18 mouse cellular contexts compared by ENCODE assay signal in the genomic region with DNA sequence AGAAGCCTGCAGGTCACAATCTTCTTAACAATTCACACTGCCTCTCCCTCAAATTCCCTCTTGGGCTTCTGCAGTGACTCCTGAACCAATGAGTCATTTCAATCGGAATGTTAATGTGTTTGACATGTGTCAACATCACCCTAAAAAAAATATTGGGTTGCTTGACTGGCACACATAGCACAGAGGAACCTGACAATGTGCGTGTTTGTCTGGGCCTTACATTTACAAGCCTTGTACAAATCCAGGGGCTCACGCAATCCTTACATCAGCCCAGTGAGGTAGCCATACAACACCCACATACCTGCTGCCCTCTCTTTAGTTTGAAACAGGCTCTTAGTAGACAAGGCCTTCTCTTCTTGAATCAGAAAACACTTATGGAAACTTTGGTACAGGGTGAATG.
A peak's percentile ranks its signal among the peaks of the same experiment; 100 is the strongest.
DNase-seq lines count a peak whose midpoint lies in the region; ATAC-seq and TF ChIP-seq lines count a peak whose summit lies in the region.
"Had no signal": no experiment of that assay in that cellular context is flagged by ENCODE, and none has a peak within 500 bp of the region (broad histone marks: within the 10 kb centered on the region; RNA-seq: fewer than 3 reads in every experiment).

No protein-coding gene starts in this region.

- H3K4me3 ChIP-seq in lung, embryonic 14.5 days (ENCODE audit: low read depth, low read length) = no peak overlapping the region
- H3K4me3 ChIP-seq in stomach, embryonic 16.5 days (replicated peaks; ENCODE audit: low read length) = no peak overlapping the region
- H3K4me3 ChIP-seq in midbrain, embryonic 10.5 days = no peak overlapping the region
- H3K4me3 ChIP-seq: embryonic facial prominence, embryonic 15.5 days; erythroblast, embryonic 14.5 days; forebrain, embryonic 15.5 days; heart, embryonic 12.5 days; hindbrain, embryonic 10.5 days had no signal

- no peak overlapping the region for H3K9ac ChIP-seq in lung, embryonic 14.5 days
- H3K9ac ChIP-seq in stomach, embryonic 16.5 days (ENCODE audit: low read length) = no peak overlapping the region
- H3K9ac ChIP-seq: embryonic facial prominence, embryonic 15.5 days; forebrain, embryonic 15.5 days; heart, embryonic 12.5 days; hindbrain, embryonic 14.5 days had no signal

- peak; percentile 90 for ATAC-seq in lung, embryonic 14.5 days (ENCODE audit: insufficient read depth)
- peak; percentile 47; the same call in 1 of the 2 replicates for ATAC-seq in stomach, embryonic 16.5 days (ENCODE audit: insufficient read depth, low FRiP score)
- ATAC-seq: forebrain, embryonic 15.5 days had no signal

- H3K36me3 ChIP-seq in lung, embryonic 14.5 days (ENCODE audit: insufficient read depth) = no peaks in the 10 kb centered on the region
- H3K36me3 ChIP-seq in stomach, embryonic 16.5 days (ENCODE audit: control insufficient read depth, insufficient read depth, low read length) = no peaks in the 10 kb centered on the region
- no peaks in the 10 kb centered on the region for H3K36me3 ChIP-seq in midbrain, embryonic 10.5 days
- H3K36me3 ChIP-seq: embryonic facial prominence, embryonic 15.5 days; forebrain, embryonic 15.5 days; heart, embryonic 12.5 days; hindbrain, embryonic 10.5 days had no signal

- H3K27ac ChIP-seq in lung, embryonic 14.5 days (ENCODE audit: low read depth) = no peak overlapping the region
- H3K27ac ChIP-seq in stomach, embryonic 16.5 days (ENCODE audit: low read length) = no peak overlapping the region
- H3K27ac ChIP-seq in midbrain, embryonic 10.5 days (replicated peaks) = no peak overlapping the region
- H3K27ac ChIP-seq: embryonic facial prominence, embryonic 15.5 days; forebrain, embryonic 15.5 days; hindbrain, embryonic 10.5 days; hindbrain, embryonic 14.5 days had no signal

- 64% methylated on average over 3 of the region's 3 CpGs for WGBS in lung, embryonic 14.5 days
- WGBS in stomach, embryonic 16.5 days = 58% methylated on average over 3 of the region's 3 CpGs
- 94% methylated on average over 3 of the region's 3 CpGs for WGBS in midbrain, embryonic 10.5 days

- no peaks in the 10 kb centered on the region for H3K9me3 ChIP-seq in lung, embryonic 14.5 days (ENCODE audit: low read depth, low read length)
- no peaks in the 10 kb centered on the region for H3K9me3 ChIP-seq in stomach, embryonic 16.5 days (replicated peaks; ENCODE audit: control insufficient read depth, low read length)
- H3K9me3 ChIP-seq in midbrain, embryonic 10.5 days (replicated peaks) = no peaks in the 10 kb centered on the region
- H3K9me3 ChIP-seq: embryonic facial prominence, embryonic 15.5 days; forebrain, embryonic 15.5 days; heart, embryonic 12.5 days; hindbrain, embryonic 10.5 days had no signal

- H3K27me3 ChIP-seq in lung, embryonic 14.5 days (ENCODE audit: insufficient read depth, low read length) = no peaks in the 10 kb centered on the region
- H3K27me3 ChIP-seq in stomach, embryonic 16.5 days (ENCODE audit: control insufficient read depth, insufficient read depth, low read length) = peaks cover 5% of the 10 kb centered on the region; the same call in 1 of the 2 replicates
- no peaks in the 10 kb centered on the region for H3K27me3 ChIP-seq in midbrain, embryonic 10.5 days (ENCODE audit: low read depth, poor library complexity, severe bottlenecking)
- H3K27me3 ChIP-seq: embryonic facial prominence, embryonic 15.5 days; forebrain, embryonic 15.5 days; heart, embryonic 12.5 days had no signal

- no peak overlapping the region for H3K4me2 ChIP-seq in lung, embryonic 14.5 days
- no peak overlapping the region for H3K4me2 ChIP-seq in stomach, embryonic 16.5 days (ENCODE audit: low read depth, low read length)
- H3K4me2 ChIP-seq: embryonic facial prominence, embryonic 15.5 days; forebrain, embryonic 15.5 days; heart, embryonic 12.5 days; hindbrain, embryonic 14.5 days had no signal

- H3K4me1 ChIP-seq in lung, embryonic 14.5 days (ENCODE audit: insufficient read depth) = no peaks in the 10 kb centered on the region
- no peaks in the 10 kb centered on the region for H3K4me1 ChIP-seq in stomach, embryonic 16.5 days (ENCODE audit: control insufficient read depth, insufficient read depth, low read length)
- no peaks in the 10 kb centered on the region for H3K4me1 ChIP-seq in midbrain, embryonic 10.5 days
- H3K4me1 ChIP-seq: forebrain, embryonic 15.5 days; heart, embryonic 12.5 days; hindbrain, embryonic 10.5 days had no signal

- DNase-seq in lung, embryonic 14.5 days = peak; percentile 39
- DNase-seq in lung, postnatal 10 days = no peak
- DNase-seq in 3134 (ENCODE audit: extremely low read depth, insufficient read length, low spot score) = peak; percentile 37
- DNase-seq in fat pad, adult 2 months (ENCODE audit: extremely low read depth, low read depth, low spot score) = peak; percentile 11
- no peak for DNase-seq in gastrocnemius, postnatal 25 days
- no peak for DNase-seq in midbrain, embryonic 10.5 days (ENCODE audit: low spot score)
- DNase-seq: adrenal gland, postnatal 10 days; cerebellum, adult 11 months; cerebellum, adult 8-10 months; cerebellum, postnatal 14 days; embryo, embryonic 11 days had no signal

- no peak for TF ChIP-seq CTCF in lung, embryonic 14.5 days (IDR thresholded peaks at IDR 0.05; ENCODE audit: low read depth)

Comparison
In these comparisons a context has a peak if more than half of its experiments do, and no peak if none do; other contexts are left out.
1. DNase-seq: peak in lung, embryonic 14.5 days (single experiment), 3134 (single experiment) and fat pad, adult 2 months (single experiment); none in lung, postnatal 10 days (single experiment), gastrocnemius, postnatal 25 days (single experiment) and midbrain, embryonic 10.5 days (single experiment).